ENCODE assay signal across 26 mouse cellular contexts in the genomic region with DNA sequence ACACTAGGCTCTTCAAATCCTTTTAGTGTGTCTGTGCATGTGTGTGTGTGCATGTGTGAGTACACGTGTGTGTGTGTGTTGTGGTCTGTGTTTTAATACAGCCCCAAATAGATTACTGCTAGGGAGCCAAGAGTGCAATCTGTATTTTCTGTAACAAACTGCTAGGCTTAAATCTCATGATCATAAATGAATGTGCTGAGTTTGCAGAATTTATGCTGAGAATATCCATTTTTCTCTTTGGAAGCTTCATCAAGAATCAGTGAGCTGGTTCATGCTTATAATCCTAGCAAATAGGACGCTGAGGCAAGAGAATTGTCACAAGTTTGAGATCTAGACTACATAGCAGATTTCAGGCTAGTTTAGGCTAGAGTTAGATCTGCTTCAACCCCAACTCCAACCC.
"Had no signal": no experiment of that assay in that cellular context is flagged by ENCODE, and none has a peak within 500 bp of the region (broad histone marks: within the 10 kb centered on the region; RNA-seq: fewer than 3 reads in every experiment).

No protein-coding gene starts in this region.

- H3K9me3 ChIP-seq: heart, embryonic 13.5 days; heart, embryonic 15.5 days; hindbrain, embryonic 13.5 days; hindbrain, embryonic 15.5 days; intestine, embryonic 15.5 days; limb, embryonic 10.5 days; limb, embryonic 12.5 days; liver, embryonic 13.5 days had no signal

- H3K36me3 ChIP-seq: heart, embryonic 13.5 days; heart, embryonic 15.5 days; hindbrain, embryonic 13.5 days; hindbrain, embryonic 15.5 days; intestine, embryonic 15.5 days; limb, embryonic 10.5 days; limb, embryonic 12.5 days; liver, embryonic 13.5 days had no signal

- H3K27ac ChIP-seq: gastrocnemius, adult 2 months; heart, adult 2 months; heart, embryonic 15.5 days; hindbrain, embryonic 13.5 days; hindbrain, embryonic 15.5 days; hindbrain, postnatal 0 days; intestine, embryonic 15.5 days; layer of hippocampus, adult 2 months; left cerebral cortex, adult 2 months; limb, embryonic 10.5 days; limb, embryonic 12.5 days; liver, embryonic 13.5 days had no signal

- H3K27me3 ChIP-seq: heart, embryonic 13.5 days; heart, embryonic 15.5 days; hindbrain, embryonic 13.5 days; hindbrain, embryonic 15.5 days; intestine, embryonic 15.5 days; limb, embryonic 12.5 days; liver, embryonic 13.5 days had no signal

- ATAC-seq: hindbrain, postnatal 0 days; intestine, embryonic 15.5 days; intestine, postnatal 0 days had no signal

- H3K4me1 ChIP-seq: hindbrain, embryonic 15.5 days; intestine, embryonic 15.5 days; limb, embryonic 10.5 days; liver, embryonic 13.5 days had no signal

- H3K4me3 ChIP-seq: gastrocnemius, adult 2 months; heart, adult 2 months; heart, embryonic 13.5 days; heart, embryonic 15.5 days; hindbrain, embryonic 13.5 days; hindbrain, embryonic 15.5 days; intestine, embryonic 15.5 days; layer of hippocampus, adult 2 months; left cerebral cortex, adult 2 months; limb, embryonic 10.5 days; limb, embryonic 12.5 days; liver, embryonic 13.5 days had no signal

- H3K9ac ChIP-seq: heart, embryonic 13.5 days; heart, embryonic 15.5 days; hindbrain, embryonic 13.5 days; hindbrain, embryonic 15.5 days; intestine, embryonic 15.5 days; limb, embryonic 12.5 days; liver, embryonic 13.5 days had no signal

- H3K4me2 ChIP-seq: heart, embryonic 11.5 days; heart, embryonic 13.5 days; heart, embryonic 15.5 days; hindbrain, embryonic 13.5 days; hindbrain, embryonic 15.5 days; intestine, embryonic 15.5 days; limb, embryonic 12.5 days; liver, embryonic 11.5 days; liver, embryonic 13.5 days had no signal

- DNase-seq: gastrocnemius, adult 2 months; gastrocnemius, postnatal 10 days; gastrocnemius, postnatal 25 days; heart, adult 2 months; heart, postnatal 14 days; heart, postnatal 36 days; kidney, adult 18-20 months; kidney, adult 8-10 months; kidney, postnatal 10 days; kidney, postnatal 25 days; kidney, postnatal 4 days; liver; liver, embryonic 13.5 days had no signal
